Mouse (Mus musculus): ENCODE data around the gene Rcc1l. TPM values are rescaled to one million over a fixed set of nuclear protein-coding genes. Genes with fewer than 3 reads are reported as not detected.
A peak's percentile ranks its signal among the peaks of the same experiment; 100 is the strongest.

Gene Rcc1l
- polyA plus RNA-seq (2015; fragmentation: Nextera tagmentation; extraction: Ambion mirVana) = 20.1 and 24.2 TPM in 2 replicates

- peak within 1 kb of the TSS; percentile 83 for H3K4me2 ChIP-seq
- WGBS = under 1% methylated on average over 72 of the region's 72 CpGs
- peak; percentile 87 for ATAC-seq (replicated peaks; ENCODE audit: insufficient number of reproducible peaks, insufficient read depth, low FRiP score, low read depth)
These were observed at the start of gene Rcc1l for GRCm38 (mm10) chr5:134176169-134176881. Gene Rcc1l, minus strand, starts transcription at chr5:134176774.

GRCm38 (mm10) chr5:134225110-134225901 is 48.7 kb upstream of the Rcc1l start:
- no peak for ATAC-seq (replicated peaks; ENCODE audit: insufficient number of reproducible peaks, insufficient read depth, low FRiP score, low read depth)
- 73% methylated on average over 30 of the region's 30 CpGs for WGBS
- peaks cover 32% of the 10 kb centered on the region for H3K4me1 ChIP-seq (replicated peaks)
- H3K27me3 ChIP-seq = peaks cover 16% of the 10 kb centered on the region
- no peaks in the 10 kb centered on the region for H3K9me3 ChIP-seq (replicated peaks)
- H3K4me2 ChIP-seq = no peak overlapping the region
- no peak overlapping the region for H3K27ac ChIP-seq
- no peak overlapping the region for H3K9ac ChIP-seq
- no peaks in the 10 kb centered on the region for H3K36me3 ChIP-seq
- no peak overlapping the region for H3K4me3 ChIP-seq

More at GRCm38 (mm10) chr5:134176169-134176881, at the start of gene Rcc1l:
- no peaks in the 10 kb centered on the region for H3K9me3 ChIP-seq (replicated peaks)
- peak within 1 kb of the TSS; percentile 99 for H3K4me3 ChIP-seq
- peak within 1 kb of the TSS; percentile 80 for H3K9ac ChIP-seq
- peaks cover 8% of the 10 kb centered on the region for H3K4me1 ChIP-seq (replicated peaks)
- 0 out of 2 replicates have a peak, but pooled peaks cover under 1% of the 10 kb centered on the region for H3K36me3 ChIP-seq
- no peaks in the 10 kb centered on the region for H3K27me3 ChIP-seq
- peak within 1 kb of the TSS; percentile 86 for H3K27ac ChIP-seq

- Histone ChIP-seq H3K4me2 (peak overlapping the region; percentile 82), H3K9ac (peak overlapping the region; percentile 54)
These were observed 45.2 kb upstream of the Rcc1l start for GRCm38 (mm10) chr5:134221708-134222150.

GRCm38 (mm10) chr5:134221278-134221677 is 44.7 kb upstream of the Rcc1l start:
- H3K9me3 ChIP-seq (replicated peaks) = no peaks in the 10 kb centered on the region
- H3K9ac ChIP-seq = no peak overlapping the region
- WGBS = 41% methylated on average over 4 of the region's 4 CpGs
- H3K4me3 ChIP-seq = peak overlapping the region; percentile 40
- peaks cover 15% of the 10 kb centered on the region for H3K4me1 ChIP-seq (replicated peaks)
- H3K4me2 ChIP-seq = peak overlapping the region; percentile 82
- peaks cover 6% of the 10 kb centered on the region; the same call in 1 of the 2 replicates for H3K36me3 ChIP-seq
- peaks cover 16% of the 10 kb centered on the region for H3K27me3 ChIP-seq
- H3K27ac ChIP-seq = no peak overlapping the region
- ATAC-seq (replicated peaks; ENCODE audit: insufficient number of reproducible peaks, insufficient read depth, low FRiP score, low read depth) = no peak

More at GRCm38 (mm10) chr5:134221708-134222150, 45.2 kb upstream of the Rcc1l start:
- H3K9me3 ChIP-seq (replicated peaks) = no peaks in the 10 kb centered on the region
- no peak overlapping the region for H3K27ac ChIP-seq
- peaks cover 2% of the 10 kb centered on the region; the same call in 1 of the 2 replicates for H3K36me3 ChIP-seq
- peaks cover 20% of the 10 kb centered on the region for H3K4me1 ChIP-seq (replicated peaks)
- 7% methylated on average over 36 of the region's 36 CpGs for WGBS
- no peak; the same call in 1 of the 2 replicates for ATAC-seq (replicated peaks; ENCODE audit: insufficient number of reproducible peaks, insufficient read depth, low FRiP score, low read depth)
- peak overlapping the region; percentile 40 for H3K4me3 ChIP-seq
- peaks cover 16% of the 10 kb centered on the region for H3K27me3 ChIP-seq

- Histone ChIP-seq H3K27me3 (peaks cover 13% of the 10 kb centered on the region), H3K4me2 (no peak overlapping the region), H3K4me1 (replicated peaks) (peaks cover 11% of the 10 kb centered on the region), H3K9me3 (replicated peaks) (no peaks in the 10 kb centered on the region), H3K36me3 (peaks cover 8% of the 10 kb centered on the region; the same call in 1 of the 2 replicates), H3K27ac (no peak overlapping the region), H3K4me3 (no peak overlapping the region), H3K9ac (no peak overlapping the region)
- no peak for ATAC-seq (replicated peaks; ENCODE audit: insufficient number of reproducible peaks, insufficient read depth, low FRiP score, low read depth)
- WGBS = 90% methylated on average over 7 of the region's 7 CpGs
These were observed 41.3 kb upstream of the Rcc1l start for GRCm38 (mm10) chr5:134217900-134218299.

GRCm38 (mm10) chr5:134214021-134214806 is 37.6 kb upstream of the Rcc1l start:
- no peak for ATAC-seq (replicated peaks; ENCODE audit: insufficient number of reproducible peaks, insufficient read depth, low FRiP score, low read depth)
- H3K9me3 ChIP-seq (replicated peaks) = no peaks in the 10 kb centered on the region
- H3K9ac ChIP-seq = no peak overlapping the region
- 49% methylated on average over 12 of the region's 12 CpGs for WGBS
- peaks cover 4% of the 10 kb centered on the region; the same call in 1 of the 2 replicates for H3K4me1 ChIP-seq (replicated peaks)
- peaks cover 13% of the 10 kb centered on the region; the same call in 1 of the 2 replicates for H3K36me3 ChIP-seq
- no peak overlapping the region for H3K27ac ChIP-seq
- H3K27me3 ChIP-seq = no peaks in the 10 kb centered on the region
- no peak overlapping the region for H3K4me2 ChIP-seq
- H3K4me3 ChIP-seq = no peak overlapping the region

GRCm38 (mm10) chr5:134209931-134210554 is 33.5 kb upstream of the Rcc1l start:
- Histone ChIP-seq H3K9ac (no peak overlapping the region), H3K4me3 (no peak overlapping the region), H3K4me1 (replicated peaks) (peaks cover 4% of the 10 kb centered on the region; the same call in 1 of the 2 replicates), H3K36me3 (peaks cover 8% of the 10 kb centered on the region; the same call in 1 of the 2 replicates), H3K27ac (no peak overlapping the region), H3K4me2 (no peak overlapping the region), H3K9me3 (replicated peaks) (no peaks in the 10 kb centered on the region), H3K27me3 (no peaks in the 10 kb centered on the region)
- 44% methylated on average over 11 of the region's 11 CpGs for WGBS
- ATAC-seq (replicated peaks; ENCODE audit: insufficient number of reproducible peaks, insufficient read depth, low FRiP score, low read depth) = no peak

- Histone ChIP-seq H3K9ac (no peak overlapping the region), H3K27me3 (no peaks in the 10 kb centered on the region), H3K9me3 (replicated peaks) (no peaks in the 10 kb centered on the region), H3K36me3 (peaks cover 12% of the 10 kb centered on the region; the same call in 1 of the 2 replicates), H3K4me3 (no peak overlapping the region), H3K4me2 (no peak overlapping the region), H3K4me1 (replicated peaks) (peaks cover 4% of the 10 kb centered on the region; the same call in 1 of the 2 replicates), H3K27ac (no peak overlapping the region)
- ATAC-seq (replicated peaks; ENCODE audit: insufficient number of reproducible peaks, insufficient read depth, low FRiP score, low read depth) = no peak
- 69% methylated on average over 10 of the region's 10 CpGs for WGBS
These were observed 30.1 kb upstream of the Rcc1l start for GRCm38 (mm10) chr5:134206721-134207120.

GRCm38 (mm10) chr5:134193664-134194063 is 17.1 kb upstream of the Rcc1l start:
- Histone ChIP-seq H3K4me3 (no peak overlapping the region), H3K27me3 (no peaks in the 10 kb centered on the region), H3K36me3 (peaks cover 10% of the 10 kb centered on the region; the same call in 1 of the 2 replicates), H3K4me1 (replicated peaks) (no peaks in the 10 kb centered on the region), H3K9ac (no peak overlapping the region), H3K27ac (no peak overlapping the region), H3K4me2 (no peak overlapping the region), H3K9me3 (replicated peaks) (no peaks in the 10 kb centered on the region)
- WGBS = 87% methylated on average over 8 of the region's 8 CpGs
- ATAC-seq (replicated peaks; ENCODE audit: insufficient number of reproducible peaks, insufficient read depth, low FRiP score, low read depth) = no peak

GRCm38 (mm10) chr5:134188571-134188970 is 12.0 kb upstream of the Rcc1l start:
- H3K9ac ChIP-seq = no peak overlapping the region
- no peaks in the 10 kb centered on the region for H3K9me3 ChIP-seq (replicated peaks)
- 78% methylated on average over 7 of the region's 7 CpGs for WGBS
- H3K4me1 ChIP-seq (replicated peaks) = peaks cover 2% of the 10 kb centered on the region
- no peaks in the 10 kb centered on the region; the same call in 1 of the 2 replicates for H3K36me3 ChIP-seq
- ATAC-seq (replicated peaks; ENCODE audit: insufficient number of reproducible peaks, insufficient read depth, low FRiP score, low read depth) = no peak
- no peak overlapping the region for H3K27ac ChIP-seq
- no peaks in the 10 kb centered on the region for H3K27me3 ChIP-seq
- H3K4me3 ChIP-seq = no peak overlapping the region
- H3K4me2 ChIP-seq = no peak overlapping the region

Measured in heart, embryonic 15.5 days (tissue).